Mouse (Mus musculus) bone marrow, adult 2 months (tissue): ENCODE data around the gene Ccl28.

Experiments used
- CTCF ChIP-seq: fragments of 200-500 bp; IDR thresholded peaks from 2 replicates; pipeline ENCODE4 v1.5.1; 2011; ENCODE audit warnings: low read length, control low read depth; ENCODE audit not compliant: control insufficient read depth, insufficient read depth
- POLR2A ChIP-seq: fragments of 200-500 bp; IDR thresholded peaks from 2 replicates; pipeline ENCODE4 v1.6.1; 2011; ENCODE audit warnings: low read depth, mild to moderate bottlenecking, control low read depth, low read length, borderline replicate concordance; ENCODE audit not compliant: control insufficient read depth

DNA sequence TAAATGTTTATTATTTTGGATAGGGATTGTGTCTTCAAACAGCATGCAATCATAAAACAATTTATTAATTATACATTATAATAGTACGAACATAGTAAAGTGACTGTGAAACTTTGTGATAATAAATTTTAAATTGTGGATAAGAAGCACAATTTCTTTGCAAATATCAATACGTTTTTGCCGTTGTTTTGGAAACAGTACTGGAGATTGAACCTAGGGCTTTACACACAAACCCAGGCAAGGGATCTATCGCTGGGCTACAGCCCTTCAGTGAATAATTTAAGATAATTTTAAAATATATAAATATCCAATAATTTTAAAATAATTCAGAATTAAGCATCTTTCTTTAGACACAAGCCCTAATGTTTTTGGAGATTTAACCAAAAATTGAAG lies 8.5 kb downstream of the Ccl28 start:
- no peak for TF ChIP-seq CTCF
- no peak for TF ChIP-seq POLR2A
